Mouse (Mus musculus) stomach, embryonic 16.5 days (tissue): ENCODE data around the gene Slc2a6. TPM values are rescaled to one million over a fixed set of nuclear protein-coding genes. Genes with fewer than 3 reads are reported as not detected.

Source experiments
- ATAC-seq: fragments of 200-750 bp; cut with Nextera tagmentation; 2 replicates; pipeline ENCODE4 v1.8.0; 2017; ENCODE audit warnings: moderate number of reproducible peaks, moderate TSS enrichment; ENCODE audit not compliant: insufficient read depth, low FRiP score
- H3K27ac ChIP-seq: fragments of 300-500 bp; sonication (generic); 2 replicates; pipeline ENCODE4 v1.5.1; 2014; ENCODE audit warnings: low read length
- H3K27me3 ChIP-seq: fragments of 300-500 bp; sonication (generic); 2 replicates; pipeline ENCODE4 v1.6.1; 2014; ENCODE audit warnings: low read length, control low read depth, mixed read lengths; ENCODE audit not compliant: control insufficient read depth, insufficient read depth
- H3K36me3 ChIP-seq: fragments of 300-500 bp; sonication (generic); 2 replicates; pipeline ENCODE4 v1.6.1; 2014; ENCODE audit warnings: low read length; ENCODE audit not compliant: control insufficient read depth, insufficient read depth
- H3K4me1 ChIP-seq: fragments of 300-500 bp; sonication (generic); 2 replicates; pipeline ENCODE4 v1.6.1; 2014; ENCODE audit warnings: low read length, control low read depth, mixed read lengths; ENCODE audit not compliant: control insufficient read depth, insufficient read depth
- H3K4me2 ChIP-seq: fragments of 300-500 bp; sonication (generic); 2 replicates; pipeline ENCODE4 v1.6.1; 2014; ENCODE audit warnings: low read depth, low read length, mixed read lengths
- H3K4me3 ChIP-seq: fragments of 300-500 bp; sonication (generic); replicated peaks from 2 replicates; pipeline ENCODE4 v1.5.1; 2014; ENCODE audit warnings: mild to moderate bottlenecking, low read length
- H3K9ac ChIP-seq: fragments of 300-500 bp; sonication (generic); 2 replicates; pipeline ENCODE4 v1.6.1; 2014; ENCODE audit warnings: low read length
- H3K9me3 ChIP-seq: fragments of 300-500 bp; sonication (generic); replicated peaks from 2 replicates; pipeline ENCODE4 v1.6.1; 2016; ENCODE audit warnings: low read length, control low read depth; ENCODE audit not compliant: control insufficient read depth
- WGBS: fragments of 180-500 bp; shearing (Covaris S2); extraction: QIAGEN DNeasy Blood & Tissue Kit; methylation state at CpG from one replicate; pipeline ENCODE4 v1.1.7; 2014; 5-methylcytosine and 5-hydroxymethylcytosine counted together
- polyA plus RNA-seq: library from polyadenylated mRNA; unstranded; fragments of >200 nt; fragmentation: Nextera tagmentation; extraction: Ambion mirVana; gene quantifications from 2 replicates; pipeline ENCODE4 v1.2.1, GENCODE M21; 2015

The Slc2a6 gene
- polyA plus RNA-seq, 1 experiment from 2014 or later: 1.2 TPM

DNA sequence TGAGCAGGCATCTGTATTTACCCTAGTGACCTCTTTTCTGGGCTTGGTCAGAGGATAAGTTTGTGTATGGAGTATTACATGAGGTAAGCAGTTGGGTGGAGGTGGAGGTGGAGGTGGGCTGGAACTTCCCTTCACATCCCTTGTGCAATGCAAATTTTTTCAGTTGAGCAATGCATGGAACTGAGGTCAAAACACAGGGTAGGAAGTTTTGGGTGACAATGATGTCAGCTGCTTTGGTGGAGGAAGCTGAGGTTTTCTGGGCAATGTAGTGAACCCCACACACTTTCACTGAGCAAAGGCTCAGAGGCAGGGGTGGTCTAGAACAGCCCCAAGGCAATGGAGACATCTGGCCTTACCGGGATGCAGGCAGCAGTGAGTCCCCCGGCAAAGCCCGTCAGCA, 2.3 kb downstream of the Slc2a6 start:
- no peaks in the 10 kb centered on the region for H3K36me3 ChIP-seq
- 0 out of 2 replicates have a peak, but pooled peaks cover 3% of the 10 kb centered on the region for H3K27me3 ChIP-seq
- no peak overlapping the region for H3K4me3 ChIP-seq
- no peak overlapping the region for H3K9ac ChIP-seq
- no peak overlapping the region for H3K27ac ChIP-seq
- no peaks in the 10 kb centered on the region for H3K9me3 ChIP-seq
- WGBS: 80% methylated on average over 3 of the region's 3 CpGs
- no peak for ATAC-seq
- H3K4me1 ChIP-seq: peaks cover 5% of the 10 kb centered on the region; the same call in 1 of the 2 replicates
- no peak overlapping the region for H3K4me2 ChIP-seq

- H3K36me3 ChIP-seq: no peaks in the 10 kb centered on the region
- no peak overlapping the region for H3K9ac ChIP-seq
- H3K27ac ChIP-seq: no peak overlapping the region
- 78% methylated on average over 14 of the region's 14 CpGs for WGBS
- no peak for ATAC-seq
- no peaks in the 10 kb centered on the region for H3K9me3 ChIP-seq
- H3K27me3 ChIP-seq: 0 out of 2 replicates have a peak, but pooled peaks cover 3% of the 10 kb centered on the region
- peaks cover 5% of the 10 kb centered on the region; the same call in 1 of the 2 replicates for H3K4me1 ChIP-seq
- no peak overlapping the region for H3K4me3 ChIP-seq
- H3K4me2 ChIP-seq: no peak overlapping the region
These were observed 3.7 kb downstream of the Slc2a6 start for GRCm38 (mm10) chr2:27024136-27024535.

- WGBS: 78% methylated on average over 6 of the region's 6 CpGs
- Histone ChIP-seq H3K36me3 (peaks cover 7% of the 10 kb centered on the region; the same call in 1 of the 2 replicates), H3K4me1 (no peaks in the 10 kb centered on the region), H3K4me3 (no peak overlapping the region), H3K4me2 (no peak overlapping the region), H3K27ac (no peak overlapping the region), H3K9ac (no peak overlapping the region), H3K27me3 (0 out of 2 replicates have a peak, but pooled peaks cover 3% of the 10 kb centered on the region), H3K9me3 (no peaks in the 10 kb centered on the region)
- ATAC-seq: no peak
These were observed 5.2 kb downstream of the Slc2a6 start for GRCm38 (mm10) chr2:27022612-27023011.

GRCm38 (mm10) chr2:27021103-27021502, 6.7 kb downstream of the Slc2a6 start:
- ATAC-seq: no peak
- Histone ChIP-seq H3K4me2 (no peak overlapping the region), H3K9ac (no peak overlapping the region)

DNA sequence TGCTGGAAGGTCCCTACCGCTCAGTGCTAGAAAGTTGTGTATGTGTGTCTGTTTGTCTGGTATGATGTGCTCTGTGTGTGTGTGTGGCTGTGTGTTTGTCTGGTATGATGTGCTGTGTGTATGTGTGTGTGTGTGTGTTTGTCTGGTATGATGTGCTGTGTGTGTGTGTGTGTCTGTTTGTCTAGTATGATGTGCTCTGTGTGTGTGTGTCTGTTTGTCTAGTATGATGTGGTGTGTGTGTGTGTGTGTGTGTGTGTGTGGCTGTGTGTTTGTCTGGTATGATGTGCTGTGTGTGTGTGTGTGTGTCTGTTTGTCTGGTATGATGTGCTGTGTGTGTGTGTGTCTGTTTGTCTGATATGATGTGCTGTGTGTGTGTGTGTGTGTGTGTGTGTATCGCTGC, 8.3 kb downstream of the Slc2a6 start:
- ATAC-seq: no peak
- 88% methylated on average over 2 of the region's 2 CpGs for WGBS
- H3K4me1 ChIP-seq: no peaks in the 10 kb centered on the region

More at GRCm38 (mm10) chr2:27021103-27021502, 6.7 kb downstream of the Slc2a6 start:
- H3K36me3 ChIP-seq: peaks cover 8% of the 10 kb centered on the region
- H3K4me1 ChIP-seq: no peaks in the 10 kb centered on the region
- no peak overlapping the region for H3K27ac ChIP-seq
- no peak overlapping the region for H3K4me3 ChIP-seq
- H3K9me3 ChIP-seq: no peaks in the 10 kb centered on the region
- H3K27me3 ChIP-seq: no peaks in the 10 kb centered on the region
- 53% methylated on average over 1 of the region's 1 CpGs for WGBS

GRCm38 (mm10) chr2:27017802-27018201, 10.0 kb downstream of the Slc2a6 start:
- H3K4me3 ChIP-seq: no peak overlapping the region
- 49% methylated on average over 5 of the region's 5 CpGs for WGBS
- H3K9me3 ChIP-seq: no peaks in the 10 kb centered on the region
- ATAC-seq: peak; percentile 56
- H3K36me3 ChIP-seq: peaks cover 19% of the 10 kb centered on the region
- H3K27me3 ChIP-seq: no peaks in the 10 kb centered on the region
- H3K27ac ChIP-seq: no peak overlapping the region
- no peaks in the 10 kb centered on the region for H3K4me1 ChIP-seq
- H3K9ac ChIP-seq: no peak overlapping the region
- no peak overlapping the region for H3K4me2 ChIP-seq

More for the DNA sequence above, 8.3 kb downstream of the Slc2a6 start:
- Histone ChIP-seq H3K9me3 (no peaks in the 10 kb centered on the region), H3K4me2 (no peak overlapping the region), H3K4me3 (no peak overlapping the region), H3K27ac (no peak overlapping the region), H3K9ac (no peak overlapping the region), H3K27me3 (no peaks in the 10 kb centered on the region), H3K36me3 (peaks cover 17% of the 10 kb centered on the region)

- Histone ChIP-seq H3K4me3 (peak within 1 kb of the TSS; percentile 88), H3K9me3 (no peaks in the 10 kb centered on the region), H3K4me1 (peaks cover 18% of the 10 kb centered on the region), H3K36me3 (peaks cover 3% of the 10 kb centered on the region; the same call in 1 of the 2 replicates), H3K9ac (peak within 1 kb of the TSS; percentile 96), H3K4me2 (peak within 1 kb of the TSS; percentile 91), H3K27ac (peak within 1 kb of the TSS; percentile 83), H3K27me3 (no peaks in the 10 kb centered on the region)
- peak; percentile 98 for ATAC-seq
- under 1% methylated on average over 43 of the region's 43 CpGs for WGBS
These were observed 18.0 kb downstream of the Slc2a6 start, which contains the start of gene Cacfd1 for GRCm38 (mm10) chr2:27009714-27010244. Gene Cacfd1 (plus strand): TSS chr2:27009926.

- H3K4me1 ChIP-seq: peaks cover 18% of the 10 kb centered on the region
- H3K36me3 ChIP-seq: no peaks in the 10 kb centered on the region
- no peak for ATAC-seq
- H3K4me2 ChIP-seq: no peak overlapping the region
- H3K27ac ChIP-seq: no peak overlapping the region
- 68% methylated on average over 7 of the region's 7 CpGs for WGBS
- no peak overlapping the region for H3K4me3 ChIP-seq
- no peaks in the 10 kb centered on the region for H3K9me3 ChIP-seq
- H3K9ac ChIP-seq: no peak overlapping the region
- H3K27me3 ChIP-seq: no peaks in the 10 kb centered on the region
These were observed 20.1 kb downstream of the Slc2a6 start for GRCm38 (mm10) chr2:27007701-27008100.

GRCm38 (mm10) chr2:27006255-27006654, 21.5 kb downstream of the Slc2a6 start:
- Histone ChIP-seq H3K9me3 (no peaks in the 10 kb centered on the region), H3K4me2 (no peak overlapping the region), H3K4me1 (peaks cover 13% of the 10 kb centered on the region), H3K36me3 (no peaks in the 10 kb centered on the region), H3K27me3 (no peaks in the 10 kb centered on the region), H3K4me3 (no peak overlapping the region), H3K9ac (no peak overlapping the region), H3K27ac (no peak overlapping the region)
- no peak for ATAC-seq
- WGBS: 67% methylated on average over 4 of the region's 4 CpGs
